Mouse (Mus musculus): Measurements from ENCODE around the gene Ttl.

Ttl gene

GRCm38 (mm10) chr2:129065437-129066282 lies at the start of gene Ttl:
Ttl (plus strand) TSS chr2:129065942.
- peak; percentile 83 for DNase-seq (ENCODE audit: low spot score)

- DNase-seq (ENCODE audit: low spot score) = no peak
Measured at GRCm38 (mm10) chr2:129020106-129020505, 45.6 kb upstream of the Ttl start.

GRCm38 (mm10) chr2:129024820-129025219 lies 40.9 kb upstream of the Ttl start:
- no peak for DNase-seq (ENCODE audit: low spot score)

- DNase-seq (ENCODE audit: low spot score) = no peak
Measured at GRCm38 (mm10) chr2:129035381-129035780, 30.4 kb upstream of the Ttl start.

GRCm38 (mm10) chr2:129038426-129038936 lies 27.3 kb upstream of the Ttl start:
- DNase-seq (ENCODE audit: low spot score) = peak; percentile 14

GRCm38 (mm10) chr2:129038937-129039631 lies 26.7 kb upstream of the Ttl start:
- DNase-seq (ENCODE audit: low spot score) = peak; percentile 24

GRCm38 (mm10) chr2:129040567-129040966 lies 25.2 kb upstream of the Ttl start:
- DNase-seq (ENCODE audit: low spot score) = no peak

GRCm38 (mm10) chr2:129046172-129046845 lies 19.4 kb upstream of the Ttl start:
- DNase-seq (ENCODE audit: low spot score) = peak; percentile 21

GRCm38 (mm10) chr2:129046846-129047196 lies 18.9 kb upstream of the Ttl start:
- DNase-seq (ENCODE audit: low spot score) = no peak

GRCm38 (mm10) chr2:129047811-129048210 lies 17.9 kb upstream of the Ttl start, which contains the start of gene Vinac1:
Vinac1 (minus strand) TSS chr2:129048172.
- DNase-seq (ENCODE audit: low spot score) = no peak

- DNase-seq (ENCODE audit: low spot score) = no peak
Measured at GRCm38 (mm10) chr2:129052451-129052983, 13.2 kb upstream of the Ttl start.

- no peak for DNase-seq (ENCODE audit: low spot score)
Measured at GRCm38 (mm10) chr2:129055741-129056140, 10.0 kb upstream of the Ttl start.

- no peak for DNase-seq (ENCODE audit: low spot score)
Measured at GRCm38 (mm10) chr2:129056597-129056996, 9.1 kb upstream of the Ttl start.

- no peak for DNase-seq (ENCODE audit: low spot score)
Measured at GRCm38 (mm10) chr2:129057256-129057655, 8.5 kb upstream of the Ttl start.

- DNase-seq (ENCODE audit: low spot score) = no peak
Measured at GRCm38 (mm10) chr2:129057920-129058361, 7.8 kb upstream of the Ttl start.

GRCm38 (mm10) chr2:129061456-129062059 lies 4.2 kb upstream of the Ttl start:
- DNase-seq (ENCODE audit: low spot score) = no peak

- peak; percentile 45 for DNase-seq (ENCODE audit: low spot score)
Measured at GRCm38 (mm10) chr2:129066326-129066725, 584 bp downstream of the Ttl start.

GRCm38 (mm10) chr2:129070296-129070695 lies 4.6 kb downstream of the Ttl start:
- no peak for DNase-seq (ENCODE audit: low spot score)

GRCm38 (mm10) chr2:129078313-129078712 lies 12.6 kb downstream of the Ttl start:
- no peak for DNase-seq (ENCODE audit: low spot score)

GRCm38 (mm10) chr2:129079194-129079593 lies 13.5 kb downstream of the Ttl start:
- no peak for DNase-seq (ENCODE audit: low spot score)

GRCm38 (mm10) chr2:129081097-129081496 lies 15.4 kb downstream of the Ttl start:
- DNase-seq (ENCODE audit: low spot score) = no peak

- no peak for DNase-seq (ENCODE audit: low spot score)
Measured at GRCm38 (mm10) chr2:129083514-129083913, 17.8 kb downstream of the Ttl start.

Data from ovary, postnatal 36 days (tissue).